Comparison of ENCODE assay signal across 23 mouse cellular contexts in the genomic region with DNA sequence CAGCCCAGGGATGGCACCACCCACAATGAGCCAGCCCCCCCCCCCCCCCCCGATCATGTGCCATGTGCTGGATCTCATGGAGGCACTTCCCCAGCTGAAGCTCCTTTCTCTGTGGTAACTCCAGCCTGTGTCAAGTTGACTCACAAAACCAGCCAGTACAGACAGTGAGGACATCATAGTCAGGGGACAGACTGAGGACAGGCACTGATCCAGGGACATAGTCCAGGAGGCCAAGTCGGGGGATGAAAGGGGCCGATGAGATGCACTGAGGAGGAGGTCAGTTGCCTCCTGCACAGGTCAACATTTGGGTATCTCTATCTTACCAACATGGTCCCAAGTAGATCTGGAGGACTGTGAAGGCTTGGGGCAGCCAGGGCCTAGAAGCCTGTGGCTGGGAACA.
"Had no signal": no experiment of that assay in that cellular context is flagged by ENCODE, and none has a peak within 500 bp of the region (broad histone marks: within the 10 kb centered on the region; RNA-seq: fewer than 3 reads in every experiment).

No protein-coding gene starts in this region.

- H3K4me1 ChIP-seq: hindbrain, embryonic 15.5 days had no signal

- H3K27me3 ChIP-seq: heart, embryonic 13.5 days; heart, embryonic 15.5 days; hindbrain, embryonic 13.5 days; hindbrain, embryonic 15.5 days; limb, embryonic 13.5 days had no signal

- H3K4me2 ChIP-seq: heart, embryonic 11.5 days; heart, embryonic 13.5 days; heart, embryonic 15.5 days; hindbrain, embryonic 13.5 days; hindbrain, embryonic 15.5 days; limb, embryonic 13.5 days had no signal

- H3K36me3 ChIP-seq: heart, embryonic 15.5 days; hindbrain, embryonic 15.5 days had no signal

- DNase-seq: forebrain, postnatal 0 days; gastrocnemius, postnatal 14 days; gastrocnemius, postnatal 36 days; heart, adult 11 months; heart, adult 2 months; heart, postnatal 14 days; heart, postnatal 36 days; kidney, adult 11 months; kidney, adult 2 months; kidney, adult 9 months; kidney, postnatal 10 days; kidney, postnatal 25 days; kidney, postnatal 4 days; left cerebral cortex, postnatal 4 days had no signal

- H3K4me3 ChIP-seq: heart, adult 2 months; heart, embryonic 13.5 days; heart, embryonic 15.5 days; hindbrain, embryonic 13.5 days; hindbrain, embryonic 15.5 days; layer of hippocampus, adult 2 months; limb, embryonic 13.5 days had no signal

- H3K9me3 ChIP-seq: heart, embryonic 13.5 days; heart, embryonic 15.5 days; hindbrain, embryonic 13.5 days; hindbrain, embryonic 15.5 days; limb, embryonic 13.5 days had no signal

- H3K27ac ChIP-seq: heart, adult 2 months; heart, embryonic 13.5 days; heart, embryonic 15.5 days; hindbrain, embryonic 13.5 days; hindbrain, embryonic 15.5 days; hindbrain, postnatal 0 days; layer of hippocampus, adult 2 months; limb, embryonic 13.5 days had no signal

- H3K9ac ChIP-seq: forebrain, postnatal 0 days; heart, embryonic 13.5 days; heart, embryonic 15.5 days; hindbrain, embryonic 13.5 days; hindbrain, embryonic 15.5 days; limb, embryonic 13.5 days had no signal

- ATAC-seq: forebrain, postnatal 0 days; hindbrain, postnatal 0 days; intestine, embryonic 16.5 days had no signal
